Mouse (Mus musculus) erythroblast, embryonic 14.5 days (primary cell): Measurements from ENCODE around the gene Ptprt. TPM values are rescaled to one million over a fixed set of nuclear protein-coding genes. Genes with fewer than 3 reads are reported as not detected.

ENCODE experiments used
- H3K27me3 ChIP-seq: 2 replicates; pipeline ENCODE4 v1.6.1; 2012; ENCODE audit warnings: inconsistent platforms; ENCODE audit not compliant: control insufficient read depth
- H3K36me3 ChIP-seq: 2 replicates; pipeline ENCODE4 v1.6.1; 2012; ENCODE audit warnings: mild to moderate bottlenecking, inconsistent platforms; ENCODE audit not compliant: control insufficient read depth
- H3K4me1 ChIP-seq: 2 replicates; pipeline ENCODE4 v1.6.1; 2012; ENCODE audit warnings: inconsistent platforms; ENCODE audit not compliant: control insufficient read depth
- H3K4me3 ChIP-seq: replicated peaks from 2 replicates; pipeline ENCODE3; 2012; ENCODE audit warnings: moderate library complexity, mild to moderate bottlenecking, inconsistent platforms
- H3K9me3 ChIP-seq: 2 replicates; pipeline ENCODE4 v1.6.1; 2012; ENCODE audit warnings: low read length, inconsistent platforms, mixed read lengths; ENCODE audit not compliant: control insufficient read depth
- GATA1 ChIP-seq: IDR thresholded peaks from 2 replicates; pipeline ENCODE4 v1.6.1; 2012; ENCODE audit warnings: low read length, inconsistent platforms, mixed read lengths
- TAL1 ChIP-seq: IDR thresholded peaks from 3 replicates; pipeline ENCODE4 v1.6.1; 2012; ENCODE audit warnings: low read length, inconsistent platforms, mixed read lengths
- polyA plus RNA-seq: library from polyadenylated mRNA; stranded (reverse); fragments of >175 nt; gene quantifications from 2 replicates; pipeline ENCODE4 v1.2.3, GENCODE M21; 2012

Gene Ptprt
- polyA plus RNA-seq, 1 experiment: not detected

DNA sequence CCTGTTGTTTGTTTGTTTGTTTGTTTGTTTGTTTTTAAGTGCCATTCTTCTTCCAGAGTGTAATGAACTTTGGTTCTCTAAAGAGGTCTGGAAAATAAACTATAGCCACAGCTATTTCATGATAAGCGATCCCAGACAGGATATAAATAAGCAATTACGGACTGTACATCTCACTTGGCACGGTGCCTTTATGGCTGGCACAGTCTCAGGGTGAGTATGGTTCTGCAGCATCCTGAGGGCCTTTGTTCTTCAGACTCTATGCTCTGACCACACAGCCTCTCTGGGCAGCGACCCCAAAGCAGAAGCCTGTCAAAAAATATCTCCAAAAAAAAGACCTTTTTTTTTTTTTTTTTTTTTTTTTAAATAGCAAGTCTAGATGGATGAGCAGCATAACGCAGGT, 338.5 kb downstream of the Ptprt start:
- Histone ChIP-seq H3K9me3 (peaks cover 34% of the 10 kb centered on the region), H3K36me3 (no peaks in the 10 kb centered on the region), H3K27me3 (no peaks in the 10 kb centered on the region), H3K4me1 (no peaks in the 10 kb centered on the region), H3K4me3 (no peak overlapping the region)
- TF ChIP-seq GATA1 (no peak), TAL1 (no peak)

DNA sequence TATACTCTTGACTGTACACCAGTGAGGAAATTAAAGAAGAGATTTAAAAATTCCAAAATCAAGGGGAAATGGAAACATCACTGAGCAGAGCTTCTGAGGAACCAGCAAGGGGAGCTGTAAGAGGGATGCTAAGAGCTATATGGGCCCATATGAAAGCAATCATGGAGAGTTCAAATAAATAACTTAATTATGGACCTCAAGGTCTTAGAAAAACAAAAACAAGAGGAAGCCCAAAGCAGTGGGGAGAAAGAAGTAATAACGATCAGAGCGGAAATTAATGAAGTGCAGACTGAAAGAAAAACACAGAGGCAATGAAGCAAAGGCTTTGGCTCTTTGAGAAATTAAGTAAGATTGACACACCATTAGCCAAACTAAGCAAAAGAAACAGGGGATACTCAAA, 353.0 kb downstream of the Ptprt start:
- Histone ChIP-seq H3K4me1 (no peaks in the 10 kb centered on the region), H3K27me3 (no peaks in the 10 kb centered on the region), H3K9me3 (peaks cover 6% of the 10 kb centered on the region), H3K4me3 (no peak overlapping the region), H3K36me3 (no peaks in the 10 kb centered on the region)
- TF ChIP-seq GATA1: no peak
- TF ChIP-seq TAL1: no peak

DNA sequence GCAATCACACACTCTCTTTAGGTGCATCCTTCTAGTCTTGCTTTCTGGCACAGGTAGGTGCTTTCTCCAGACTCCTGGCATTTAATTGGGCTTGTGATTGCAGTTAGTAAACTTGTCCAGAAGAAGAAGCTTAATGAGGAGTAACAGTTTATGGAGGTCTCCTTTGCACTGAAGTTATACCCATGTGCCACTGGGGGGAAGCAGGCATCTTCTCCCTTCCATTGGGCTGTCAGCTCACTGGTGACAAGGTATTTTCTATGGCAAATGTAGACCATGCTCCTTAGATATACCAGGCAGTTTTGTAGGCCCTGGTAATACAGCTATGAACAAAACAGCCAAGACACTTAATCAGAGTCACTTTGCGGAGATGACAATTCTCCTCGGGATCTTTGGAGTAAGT, 366.9 kb downstream of the Ptprt start:
- H3K9me3 ChIP-seq: peaks cover 11% of the 10 kb centered on the region
- TF ChIP-seq TAL1 (no peak), GATA1 (no peak)
- H3K36me3 ChIP-seq: no peaks in the 10 kb centered on the region
- no peak overlapping the region for H3K4me3 ChIP-seq
- H3K4me1 ChIP-seq: no peaks in the 10 kb centered on the region
- no peaks in the 10 kb centered on the region for H3K27me3 ChIP-seq

DNA sequence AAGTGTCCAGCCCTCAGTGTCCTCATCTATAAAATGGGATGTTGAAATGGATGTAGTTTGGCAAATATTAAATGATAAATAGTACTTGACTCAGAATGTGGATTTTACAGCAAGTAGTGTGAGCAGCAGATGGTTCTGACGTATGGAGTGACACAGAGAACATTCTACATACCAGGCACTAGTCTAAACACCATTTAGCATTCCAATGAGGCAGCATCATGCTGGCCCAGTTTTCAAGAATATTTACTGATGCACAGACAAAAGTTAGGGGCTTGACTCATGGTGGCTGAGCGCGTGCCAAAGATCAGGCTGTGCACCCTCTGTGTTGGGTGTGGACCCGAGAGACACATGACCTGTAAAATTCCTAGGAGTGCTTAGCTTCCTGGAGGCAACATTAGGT, 378.3 kb downstream of the Ptprt start:
- TF ChIP-seq GATA1: no peak
- TF ChIP-seq TAL1: no peak
- Histone ChIP-seq H3K36me3 (no peaks in the 10 kb centered on the region), H3K4me1 (no peaks in the 10 kb centered on the region), H3K9me3 (peaks cover 29% of the 10 kb centered on the region), H3K4me3 (no peak overlapping the region), H3K27me3 (no peaks in the 10 kb centered on the region)

DNA sequence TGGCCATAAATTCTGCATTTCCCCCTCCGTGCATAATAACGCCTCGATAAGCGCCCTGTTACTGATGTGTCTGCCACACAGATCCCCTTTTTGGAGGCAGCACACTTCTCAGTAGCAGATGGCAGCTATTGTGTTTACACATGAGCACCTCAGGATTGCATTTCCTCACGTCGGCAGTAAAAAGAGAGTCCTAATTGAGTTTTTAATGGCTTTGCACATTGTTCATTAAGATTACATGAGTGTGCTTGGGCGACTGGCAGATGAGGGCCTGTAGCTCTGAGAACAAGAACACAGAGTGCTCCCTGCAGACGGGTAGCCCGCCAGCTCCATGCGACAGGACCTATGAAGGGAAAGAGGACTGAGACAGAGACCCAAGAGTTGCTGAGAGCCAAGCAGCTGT, 378.8 kb downstream of the Ptprt start:
- Histone ChIP-seq H3K4me1 (no peaks in the 10 kb centered on the region), H3K4me3 (no peak overlapping the region), H3K9me3 (peaks cover 26% of the 10 kb centered on the region), H3K27me3 (no peaks in the 10 kb centered on the region), H3K36me3 (no peaks in the 10 kb centered on the region)
- TF ChIP-seq TAL1: no peak
- no peak for TF ChIP-seq GATA1

DNA sequence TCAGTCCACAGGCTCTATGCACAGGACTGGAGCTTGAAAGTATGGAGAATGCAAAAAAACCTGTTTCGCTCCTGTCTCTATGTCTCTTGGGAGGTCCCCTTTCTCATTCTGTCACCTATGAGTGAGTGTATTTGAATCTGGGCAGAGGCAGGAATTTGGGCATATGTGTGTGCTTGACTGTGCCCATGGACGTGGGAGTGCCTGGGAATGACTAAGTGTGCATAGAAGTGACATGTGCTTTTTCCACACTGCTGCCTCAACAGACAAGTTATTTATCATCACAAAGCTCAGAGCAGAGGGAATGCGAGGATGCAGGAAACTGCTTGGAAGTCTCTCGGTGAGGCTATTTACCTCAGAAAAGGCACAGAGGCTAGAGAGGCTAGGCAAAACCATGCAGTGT, 387.1 kb downstream of the Ptprt start:
- Histone ChIP-seq H3K27me3 (no peaks in the 10 kb centered on the region), H3K36me3 (no peaks in the 10 kb centered on the region), H3K4me1 (no peaks in the 10 kb centered on the region), H3K9me3 (peaks cover 14% of the 10 kb centered on the region), H3K4me3 (no peak overlapping the region)
- no peak for TF ChIP-seq GATA1
- no peak for TF ChIP-seq TAL1

DNA sequence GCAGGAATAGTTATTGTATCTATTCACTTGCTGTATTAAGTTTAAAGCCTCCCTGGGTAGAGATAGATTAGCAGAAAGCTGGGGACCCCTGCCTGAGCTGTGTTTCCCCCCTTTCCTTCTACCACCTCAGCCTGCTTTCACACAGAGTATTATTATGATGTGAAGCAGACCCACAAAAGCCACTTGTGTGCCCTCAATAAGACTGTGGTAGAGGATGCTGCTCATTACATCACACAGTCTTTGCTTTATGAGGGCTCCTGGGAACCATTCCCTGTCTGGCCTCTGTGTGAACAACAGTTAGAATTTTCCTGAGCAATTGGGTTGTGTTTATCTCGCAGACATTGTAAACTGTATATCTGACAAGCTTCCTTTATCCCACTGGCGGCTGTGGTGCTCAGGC, 409.7 kb downstream of the Ptprt start:
- Histone ChIP-seq H3K36me3 (no peaks in the 10 kb centered on the region), H3K4me1 (no peaks in the 10 kb centered on the region), H3K4me3 (no peak overlapping the region), H3K27me3 (no peaks in the 10 kb centered on the region), H3K9me3 (peaks cover 26% of the 10 kb centered on the region)
- TF ChIP-seq GATA1 (no peak), TAL1 (no peak)

DNA sequence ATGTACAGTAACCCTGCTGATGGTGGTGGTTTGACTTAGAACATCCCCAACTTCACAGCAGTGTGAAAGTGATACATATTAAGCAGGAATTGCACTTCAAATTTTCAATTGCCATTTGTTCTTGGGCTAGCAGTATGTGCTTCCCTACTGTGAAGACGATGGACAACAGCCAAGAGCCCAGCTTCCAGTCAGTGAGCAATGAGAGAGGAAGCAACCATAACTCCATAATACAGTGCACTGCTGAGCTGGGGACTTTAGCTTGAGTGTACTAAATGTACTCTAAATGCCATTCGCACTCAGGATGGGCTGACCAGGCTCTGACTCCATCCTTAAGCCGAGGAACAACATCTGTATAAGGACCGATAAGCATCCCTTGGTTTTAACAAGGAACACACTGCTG, 412.7 kb downstream of the Ptprt start:
- no peak overlapping the region for H3K4me3 ChIP-seq
- no peaks in the 10 kb centered on the region for H3K4me1 ChIP-seq
- no peaks in the 10 kb centered on the region for H3K27me3 ChIP-seq
- H3K9me3 ChIP-seq: peaks cover 32% of the 10 kb centered on the region
- H3K36me3 ChIP-seq: no peaks in the 10 kb centered on the region
- TF ChIP-seq GATA1 (no peak), TAL1 (no peak)

DNA sequence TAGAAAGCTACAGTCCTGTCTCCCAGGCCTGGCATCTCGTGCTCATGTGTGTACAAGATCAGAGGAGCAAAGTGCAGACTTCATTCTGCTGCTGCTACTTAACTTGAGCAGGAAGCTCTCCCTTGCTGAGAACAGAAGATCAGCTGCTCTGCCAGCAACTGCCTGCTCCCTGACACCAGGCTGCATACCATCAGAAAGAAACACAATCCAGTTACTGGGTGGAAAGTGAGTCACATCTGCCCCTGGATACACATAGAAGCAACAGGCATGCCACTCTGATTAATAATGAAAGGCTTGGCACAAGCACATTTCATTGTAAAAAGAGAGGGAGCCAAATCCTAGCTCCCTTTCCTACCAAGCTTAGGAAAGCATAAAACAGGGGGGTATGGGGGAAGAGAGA, 438.5 kb downstream of the Ptprt start:
- Histone ChIP-seq H3K4me3 (no peak overlapping the region), H3K9me3 (peaks cover 16% of the 10 kb centered on the region), H3K27me3 (no peaks in the 10 kb centered on the region), H3K4me1 (no peaks in the 10 kb centered on the region), H3K36me3 (no peaks in the 10 kb centered on the region)
- TF ChIP-seq TAL1: no peak
- no peak for TF ChIP-seq GATA1

DNA sequence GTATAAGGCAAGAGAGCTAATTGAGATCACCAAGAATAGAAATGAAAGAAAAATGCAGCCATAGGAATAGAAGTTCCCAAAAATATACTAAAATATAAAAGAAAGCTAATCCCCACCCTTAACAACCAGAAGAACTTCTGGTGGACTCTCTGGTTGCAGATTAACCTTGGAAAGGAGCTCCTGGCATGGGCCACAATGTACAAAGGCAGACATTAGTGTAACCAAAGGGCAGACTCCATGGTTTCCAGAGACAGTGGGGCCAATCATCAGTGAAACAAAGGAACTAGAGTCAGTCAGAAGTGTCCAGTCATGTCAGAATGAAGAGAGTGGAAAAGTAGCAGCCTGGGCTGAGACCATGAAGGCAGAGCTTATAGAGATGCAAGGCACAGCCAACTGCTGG, 440.4 kb downstream of the Ptprt start:
- no peaks in the 10 kb centered on the region for H3K4me1 ChIP-seq
- TF ChIP-seq TAL1: no peak
- no peaks in the 10 kb centered on the region for H3K27me3 ChIP-seq
- H3K4me3 ChIP-seq: no peak overlapping the region
- H3K36me3 ChIP-seq: no peaks in the 10 kb centered on the region
- peaks cover 18% of the 10 kb centered on the region for H3K9me3 ChIP-seq
